Mouse (Mus musculus) bone marrow macrophage, adult 2 months (primary cell): Measurements from ENCODE around the gene Ccdc81.

Source experiments
- CTCF ChIP-seq: IDR thresholded peaks from 2 replicates; pipeline ENCODE4 v1.5.1; 2012; ENCODE audit warnings: low read depth, mild to moderate bottlenecking, low read length, moderate library complexity
- POLR2A ChIP-seq: IDR thresholded peaks from 2 replicates; pipeline ENCODE4 v1.6.1; 2012; ENCODE audit warnings: mild to moderate bottlenecking, low read depth, low read length, borderline replicate concordance

DNA sequence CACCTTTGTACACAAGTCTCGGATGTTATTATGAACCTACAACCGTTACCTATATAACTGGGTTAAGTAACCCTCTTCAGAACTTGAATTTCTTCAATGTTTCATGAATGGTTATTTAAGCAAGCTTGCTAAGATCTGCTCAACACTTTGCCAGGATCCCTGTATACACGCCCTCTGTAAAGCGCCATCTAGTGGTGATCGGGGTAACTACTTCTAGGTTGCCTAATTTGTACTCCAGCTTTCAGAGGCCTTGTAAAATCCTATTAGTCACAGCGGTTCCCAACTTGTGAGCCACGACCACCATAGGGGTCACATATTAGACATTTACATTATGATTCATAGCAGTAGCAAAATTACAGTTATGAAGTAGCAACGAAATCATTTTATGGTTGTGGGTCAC lies 4.5 kb upstream of the Ccdc81 start:
- TF ChIP-seq POLR2A (no peak), CTCF (no peak)
